ENCODE assay signal across 25 mouse cellular contexts in genomic region chr3:84447803-84448202, GRCm38 (mm10). TPM values are rescaled to one million over a fixed set of nuclear protein-coding genes. Genes with fewer than 3 reads are reported as not detected.
DNase-seq lines count a peak whose midpoint lies in the region; ATAC-seq lines count a peak whose summit lies in the region.
"Had no signal": no experiment of that assay in that cellular context is flagged by ENCODE, and none has a peak within 500 bp of the region (broad histone marks: within the 10 kb centered on the region; RNA-seq: fewer than 3 reads in every experiment).

No protein-coding gene starts in this region.

- no peaks in the 10 kb centered on the region; the same call in 1 of the 2 replicates for H3K27me3 ChIP-seq in embryonic facial prominence, embryonic 12.5 days
- peaks cover 33% of the 10 kb centered on the region for H3K27me3 ChIP-seq in embryonic facial prominence, embryonic 10.5 days (replicated peaks; ENCODE audit: low read depth, poor library complexity, severe bottlenecking)
- H3K27me3 ChIP-seq: intestine, embryonic 15.5 days had no signal

- no peak overlapping the region for H3K4me3 ChIP-seq in embryonic facial prominence, embryonic 12.5 days
- H3K4me3 ChIP-seq in embryonic facial prominence, embryonic 10.5 days, result no peak overlapping the region
- H3K4me3 ChIP-seq: embryonic facial prominence, embryonic 15.5 days; gastrocnemius, adult 2 months; heart, adult 2 months; heart, embryonic 12.5 days; hindbrain, embryonic 10.5 days; hindbrain, embryonic 13.5 days; intestine, embryonic 15.5 days had no signal

- peaks cover 6% of the 10 kb centered on the region; the same call in 1 of the 2 replicates for H3K4me1 ChIP-seq in embryonic facial prominence, embryonic 12.5 days
- H3K4me1 ChIP-seq in embryonic facial prominence, embryonic 10.5 days, result peaks cover 32% of the 10 kb centered on the region
- H3K4me1 ChIP-seq: embryonic facial prominence, embryonic 15.5 days; hindbrain, embryonic 13.5 days had no signal

- DNase-seq in embryonic facial prominence, embryonic 10.5 days (ENCODE audit: low spot score), result no peak
- DNase-seq in heart, adult 11 months, result peak; percentile 89
- DNase-seq in heart, postnatal 14 days, result no peak
- peak; percentile 42 for DNase-seq in left cerebral cortex, postnatal 4 days
- no peak for DNase-seq in left cerebral cortex, postnatal 14 days (ENCODE audit: low spot score in 2 of 2)
- DNase-seq: adrenal gland, adult 8-10 months; adrenal gland, postnatal 25 days; cerebellum, adult 11-12 months; cerebellum, adult 8-10 months; cerebellum, postnatal 36 days; embryo, embryonic 11 days; forebrain, postnatal 0 days; gastrocnemius, adult 2 months; gastrocnemius, postnatal 25 days; kidney, adult 11 months had no signal

- no peaks in the 10 kb centered on the region for H3K36me3 ChIP-seq in embryonic facial prominence, embryonic 12.5 days
- no peaks in the 10 kb centered on the region for H3K36me3 ChIP-seq in embryonic facial prominence, embryonic 10.5 days (replicated peaks)
- H3K36me3 ChIP-seq: embryonic facial prominence, embryonic 15.5 days; heart, embryonic 12.5 days; hindbrain, embryonic 10.5 days; intestine, embryonic 15.5 days had no signal

- no peak for ATAC-seq in embryonic facial prominence, embryonic 12.5 days (ENCODE audit: insufficient number of reproducible peaks, insufficient read depth, low FRiP score, low TSS enrichment)
- ATAC-seq: activated CD4-positive, CD25-positive, alpha-beta regulatory T cell, adult 4 months; forebrain, embryonic 14.5 days; forebrain, postnatal 0 days; hindbrain, embryonic 16.5 days; intestine, embryonic 15.5 days had no signal

- no peak overlapping the region for H3K4me2 ChIP-seq in embryonic facial prominence, embryonic 12.5 days (replicated peaks)
- H3K4me2 ChIP-seq: embryonic facial prominence, embryonic 15.5 days; heart, embryonic 12.5 days; hindbrain, embryonic 13.5 days; intestine, embryonic 15.5 days had no signal

- intact Hi-C loops in heart, postnatal 14 days (cut with DNase I), result loop anchor here (5.0 kb wide), 1 partner anchor 91 kb away; no protein-coding TSS in a partner anchor
- intact Hi-C loops in left cerebral cortex, postnatal 4 days (cut with DNase I), result no loop called here
- intact Hi-C loops in left cerebral cortex, postnatal 14 days (cut with DNase I), result no loop called here

- H3K9me3 ChIP-seq in embryonic facial prominence, embryonic 12.5 days, result no peaks in the 10 kb centered on the region
- no peaks in the 10 kb centered on the region for H3K9me3 ChIP-seq in embryonic facial prominence, embryonic 10.5 days
- H3K9me3 ChIP-seq: embryonic facial prominence, embryonic 15.5 days; heart, embryonic 12.5 days; hindbrain, embryonic 10.5 days; hindbrain, embryonic 13.5 days; intestine, embryonic 15.5 days had no signal

- H3K27ac ChIP-seq in embryonic facial prominence, embryonic 12.5 days, result 0 out of 2 replicates have a peak overlapping the region, but pooled peaks have one; percentile 6
- H3K27ac ChIP-seq in embryonic facial prominence, embryonic 10.5 days (replicated peaks), result no peak overlapping the region
- H3K27ac ChIP-seq: embryonic facial prominence, embryonic 15.5 days; gastrocnemius, adult 2 months; heart, adult 2 months; hindbrain, embryonic 10.5 days; hindbrain, embryonic 13.5 days; intestine, embryonic 15.5 days had no signal

- WGBS in embryonic facial prominence, embryonic 12.5 days, result 57% methylated on average over 5 of the region's 5 CpGs
- 75% methylated on average over 5 of the region's 5 CpGs for WGBS in embryonic facial prominence, embryonic 10.5 days

- no peak overlapping the region for H3K9ac ChIP-seq in embryonic facial prominence, embryonic 12.5 days
- H3K9ac ChIP-seq: embryonic facial prominence, embryonic 15.5 days; forebrain, postnatal 0 days; heart, embryonic 12.5 days; hindbrain, embryonic 13.5 days; intestine, embryonic 15.5 days had no signal

RNA-seq across cellular contexts. Expression of gene Fhdc1, which starts 32.4 kb away (rescaled TPM):
- 5.9 and 6.6 TPM in 2 replicates for polyA plus RNA-seq in embryonic facial prominence, embryonic 12.5 days (2016; fragmentation: Nextera tagmentation; extraction: Ambion mirVana)
- 4.3 and 5.7 TPM in 2 replicates for polyA plus RNA-seq in embryonic facial prominence, embryonic 10.5 days (2016; fragmentation: Nextera tagmentation; extraction: Ambion mirVana)
- total RNA-seq in heart, postnatal 14 days (2021), result 1 to 10 TPM in 1 of 2 experiments, under 1 TPM in 1; 0.66 to 1.7 TPM
- 1 to 10 TPM; 3.3 to 5.2 TPM for total RNA-seq in left cerebral cortex, postnatal 4 days (2021)
- total RNA-seq in left cerebral cortex, postnatal 14 days (2021), result 1 to 10 TPM; 2.2 to 2.4 TPM

Comparison
In these comparisons a context has a peak if more than half of its experiments do, and no peak if none do; other contexts are left out.
1. DNase-seq: peak in heart, adult 11 months (single experiment) and left cerebral cortex, postnatal 4 days (single experiment); none in embryonic facial prominence, embryonic 10.5 days (single experiment), heart, postnatal 14 days (0 of 2) and left cerebral cortex, postnatal 14 days (0 of 2).